Mouse (Mus musculus) liver, embryonic 14.5 days (tissue): ENCODE measurements around the gene Rps16.

Experiments
- CTCF ChIP-seq: IDR thresholded peaks from 2 replicates; pipeline ENCODE4 v1.5.1; 2016; ENCODE audit warnings: antibody characterized with exemption, low read depth, control low read depth
- EP300 ChIP-seq: IDR thresholded peaks from 2 replicates; pipeline ENCODE4 v1.6.1; 2016; ENCODE audit warnings: antibody characterized with exemption, low read depth

DNA sequence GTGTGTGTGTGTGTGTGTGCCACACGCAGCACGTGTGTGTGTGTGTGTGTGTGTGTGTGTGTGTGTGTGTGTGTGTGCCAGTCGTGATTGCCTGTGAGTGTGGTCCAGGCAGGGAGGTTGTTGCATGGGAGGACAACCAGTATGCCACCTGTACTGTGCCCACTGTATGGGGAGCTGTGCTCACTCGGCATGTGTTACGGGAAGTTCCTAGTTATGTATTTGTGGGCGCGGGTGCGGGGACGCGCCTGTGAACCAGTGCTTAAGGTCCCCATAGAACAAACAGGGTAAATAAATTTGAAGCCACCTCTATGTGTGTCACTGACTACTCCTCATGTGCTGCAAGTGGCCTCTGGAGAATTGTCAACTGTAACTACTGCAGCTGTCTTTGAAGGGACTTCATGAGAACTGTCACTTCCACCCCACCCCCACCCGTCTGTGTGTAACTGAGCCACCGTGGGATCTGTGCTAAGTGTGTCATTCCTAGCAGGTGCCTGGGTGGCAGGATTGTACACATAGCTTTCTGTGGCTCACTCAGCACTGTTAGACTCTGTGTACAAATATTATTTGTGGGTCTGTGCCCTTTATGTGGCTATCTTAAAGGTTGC lies 32.0 kb downstream of the Rps16 start:
- TF ChIP-seq EP300: no peak
- TF ChIP-seq CTCF: no peak
